Mouse (Mus musculus): ENCODE results near the gene Tcl1b1.
"Not testable (repeated sequence)": the region's sequence is repeated elsewhere in the genome, so short reads cannot be mapped to it uniquely, and the experiment has no call there.

The Tcl1b1 gene

GRCm38 (mm10) chr12:105199684-105200497, 40.4 kb downstream of the Tcl1b1 start:
- DNase-seq = not testable (repeated sequence)

- DNase-seq = not testable (repeated sequence)
These were observed 42.2 kb downstream of the Tcl1b1 start, which contains the start of gene Tcl1b4 for GRCm38 (mm10) chr12:105201657-105202056. TSS of gene Tcl1b4 (plus strand) at chr12:105201957.

- no peak for DNase-seq
These were observed 47.6 kb downstream of the Tcl1b1 start for GRCm38 (mm10) chr12:105207071-105207470.

GRCm38 (mm10) chr12:105208441-105208840, 49.0 kb downstream of the Tcl1b1 start:
- DNase-seq = no peak

- no peak for DNase-seq
These were observed 49.7 kb downstream of the Tcl1b1 start for GRCm38 (mm10) chr12:105209231-105209630.

Data from right cerebral cortex, adult 18-20 months (tissue).